Mouse (Mus musculus): ENCODE results near the gene Gltp.

Gltp gene

GRCm38 (mm10) chr5:114657426-114657825 lies 33.4 kb downstream of the Gltp start:
- no peak for DNase-seq

GRCm38 (mm10) chr5:114656305-114656704 lies 34.5 kb downstream of the Gltp start:
- DNase-seq = no peak

GRCm38 (mm10) chr5:114655721-114656120 lies 35.1 kb downstream of the Gltp start:
- no peak for DNase-seq

- DNase-seq = no peak
Measured at GRCm38 (mm10) chr5:114653656-114654437, 36.9 kb downstream of the Gltp start.

- no peak for DNase-seq
Measured at GRCm38 (mm10) chr5:114651449-114651848, 39.3 kb downstream of the Gltp start.

GRCm38 (mm10) chr5:114651002-114651401 lies 39.8 kb downstream of the Gltp start:
- no peak for DNase-seq

- no peak for DNase-seq
Measured at GRCm38 (mm10) chr5:114648728-114649311, 42.0 kb downstream of the Gltp start.

- no peak for DNase-seq
Measured at GRCm38 (mm10) chr5:114647211-114647974, 43.4 kb downstream of the Gltp start.

- no peak for DNase-seq
Measured at GRCm38 (mm10) chr5:114645916-114646315, 44.9 kb downstream of the Gltp start.

GRCm38 (mm10) chr5:114644918-114645317 lies 45.9 kb downstream of the Gltp start:
- no peak for DNase-seq

- DNase-seq = no peak
Measured at GRCm38 (mm10) chr5:114640809-114641208, 50.0 kb downstream of the Gltp start.

GRCm38 (mm10) chr5:114639645-114639957 lies 51.2 kb downstream of the Gltp start:
- no peak for DNase-seq

- DNase-seq = peak; percentile 91
Measured at GRCm38 (mm10) chr5:114638769-114639644, 51.8 kb downstream of the Gltp start.

GRCm38 (mm10) chr5:114636091-114636490 lies 54.7 kb downstream of the Gltp start:
- DNase-seq = no peak

GRCm38 (mm10) chr5:114631336-114631735 lies 59.4 kb downstream of the Gltp start:
- peak; percentile 69 to 71 for DNase-seq

GRCm38 (mm10) chr5:114625590-114625989 lies 65.2 kb downstream of the Gltp start:
- DNase-seq = peak; percentile 86 to 87

- DNase-seq = peak; percentile 51 to 55
Measured at GRCm38 (mm10) chr5:114620305-114620704, 70.5 kb downstream of the Gltp start.
